Mouse (Mus musculus) naive thymus-derived CD4-positive, alpha-beta T cell, adult 5 months (primary cell): ENCODE measurements around the gene Rab6a. TPM values are rescaled to one million over a fixed set of nuclear protein-coding genes. Genes with fewer than 3 reads are reported as not detected.

ENCODE experiments used
- polyA plus RNA-seq: library from polyadenylated mRNA; unstranded; fragments of 100-300 nt; shearing (Covaris generic); gene quantifications from one replicate; pipeline ENCODE4 v1.2.1, GENCODE M21; 2017

Rab6a gene
- polyA plus RNA-seq, result 77.5 TPM

GRCm38 (mm10) chr7:100607214-100608129 is at the start of gene Rab6a:
Rab6a (plus strand) TSS chr7:100607410.

GRCm38 (mm10) chr7:100608130-100608741 is 1.0 kb downstream of the Rab6a start, which contains the start of gene Mrpl48:
Mrpl48 (minus strand) TSS chr7:100608301.

DNA sequence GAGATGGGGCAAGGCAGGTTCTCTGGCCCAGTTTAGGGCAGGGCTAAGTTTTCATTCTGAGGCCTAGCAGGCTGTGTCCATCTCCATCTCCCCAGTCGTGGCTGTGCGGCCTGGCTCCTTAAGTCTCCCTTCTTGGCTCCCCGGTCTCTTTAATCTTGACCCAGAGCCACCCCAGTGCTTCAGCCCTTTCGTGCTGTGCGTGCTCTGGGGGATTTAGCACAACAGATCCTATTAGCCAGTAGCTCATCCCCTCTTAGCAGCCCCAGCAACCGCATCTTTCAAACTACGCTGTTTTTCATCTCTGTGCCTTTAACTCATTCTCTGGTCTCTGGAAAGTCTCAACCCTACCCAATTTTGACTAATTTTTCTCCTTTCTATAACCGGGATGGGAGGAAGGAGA is 55.0 kb downstream of the Rab6a start, which contains the start of gene Plekhb1:
Gene Plekhb1, minus strand, starts transcription at position 184 of the 400 bp plus-strand sequence.

Other genes with a start within 250 kb of the Rab6a start
- 47.6 TPM for gene C2cd3, start 235.2 kb upstream of the Rab6a start, polyA plus RNA-seq
- 37.8 TPM for gene Ppme1, start 235.1 kb upstream of the Rab6a start, polyA plus RNA-seq
- gene Ucp3, start 134.4 kb upstream of the Rab6a start, polyA plus RNA-seq, result not detected
- 678 TPM for gene Ucp2, start 114.1 kb upstream of the Rab6a start, polyA plus RNA-seq
- 2.4 TPM for gene Dnajb13, start 92.5 kb upstream of the Rab6a start, polyA plus RNA-seq
- gene Coa4, start 70.3 kb upstream of the Rab6a start, polyA plus RNA-seq, result 3.1 TPM
- 37.4 TPM for gene Mrpl48, start 891 bp downstream of the Rab6a start, polyA plus RNA-seq
- gene Plekhb1, start 55.0 kb downstream of the Rab6a start, polyA plus RNA-seq, result 0.20 TPM
- 23.0 TPM for gene Fam168a, start 99.2 kb downstream of the Rab6a start, polyA plus RNA-seq